Mouse (Mus musculus) liver, embryonic 12.5 days (tissue): Measurements from ENCODE around the gene Rxfp1. TPM values are rescaled to one million over a fixed set of nuclear protein-coding genes. Genes with fewer than 3 reads are reported as not detected.

Experiments
- ATAC-seq: fragments of 200-750 bp; cut with Nextera tagmentation; 2 replicates; pipeline ENCODE4 v1.8.0; 2017; ENCODE audit warnings: moderate number of reproducible peaks, mild to moderate bottlenecking, moderate library complexity
- H3K27ac ChIP-seq: fragments of 300-500 bp; sonication (generic); 2 replicates; pipeline ENCODE4 v1.5.1; 2016; ENCODE audit warnings: mild to moderate bottlenecking
- H3K27me3 ChIP-seq: fragments of 300-500 bp; sonication (generic); replicated peaks from 2 replicates; pipeline ENCODE4 v1.6.1; 2016; ENCODE audit warnings: mild to moderate bottlenecking, moderate library complexity
- H3K36me3 ChIP-seq: fragments of 300-500 bp; sonication (generic); 2 replicates; pipeline ENCODE4 v1.6.1; 2016; ENCODE audit warnings: mild to moderate bottlenecking, moderate library complexity
- H3K4me1 ChIP-seq: fragments of 300-500 bp; sonication (generic); 2 replicates; pipeline ENCODE4 v1.6.1; 2016
- H3K4me2 ChIP-seq: fragments of 300-500 bp; sonication (generic); 2 replicates; pipeline ENCODE4 v1.6.1; 2016; ENCODE audit warnings: mild to moderate bottlenecking, moderate library complexity
- H3K4me3 ChIP-seq: fragments of 300-500 bp; sonication (generic); 2 replicates; pipeline ENCODE4 v1.5.1; 2016; ENCODE audit warnings: mild to moderate bottlenecking, moderate library complexity
- H3K9ac ChIP-seq: fragments of 300-500 bp; sonication (generic); 2 replicates; pipeline ENCODE4 v1.6.1; 2016; ENCODE audit warnings: mild to moderate bottlenecking, moderate library complexity
- H3K9me3 ChIP-seq: fragments of 300-500 bp; sonication (generic); replicated peaks from 2 replicates; pipeline ENCODE4 v1.6.1; 2016; ENCODE audit warnings: mild to moderate bottlenecking, moderate library complexity
- WGBS: fragments of 180-500 bp; shearing (Covaris S2); methylation state at CpG from one replicate; pipeline ENCODE4 v1.1.7; 2016; ENCODE audit not compliant: insufficient replicate concordance; 5-methylcytosine and 5-hydroxymethylcytosine counted together
- polyA plus RNA-seq: library from polyadenylated mRNA; unstranded; fragments of >200 nt; fragmentation: Nextera tagmentation; extraction: Ambion mirVana; gene quantifications from 2 replicates; pipeline ENCODE4 v1.2.1, GENCODE M21; 2016

The Rxfp1 gene
- polyA plus RNA-seq: 0.02 TPM in 1 of 2 replicates, not detected in the other

DNA sequence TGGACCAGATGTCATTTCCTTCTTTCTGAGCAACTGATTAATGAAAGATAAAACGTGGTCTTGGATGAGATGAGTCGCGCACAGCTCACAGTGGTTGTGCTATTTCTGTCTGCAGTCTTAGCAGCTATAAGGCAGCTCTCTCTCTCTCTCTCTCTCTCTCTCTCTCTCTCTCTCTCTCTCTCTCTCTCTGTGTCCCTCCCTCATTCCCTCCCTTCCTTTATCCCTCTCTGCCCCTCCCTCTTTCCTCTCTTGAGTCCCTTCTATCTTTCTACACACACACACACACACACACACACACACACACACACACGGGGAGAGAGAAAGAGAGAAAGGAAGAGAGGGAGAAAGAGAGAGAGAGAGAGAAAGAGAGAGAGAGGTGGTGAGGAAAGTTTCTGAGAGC, at the start of gene Rxfp1:
Rxfp1 (minus strand) TSS at position 101 of the 400 bp plus-strand sequence.
- Histone ChIP-seq H3K4me3 (no peak within 1 kb of the TSS), H3K4me2 (no peak within 1 kb of the TSS), H3K9me3 (no peaks in the 10 kb centered on the region), H3K27me3 (no peaks in the 10 kb centered on the region), H3K27ac (no peak within 1 kb of the TSS), H3K36me3 (no peaks in the 10 kb centered on the region), H3K4me1 (no peaks in the 10 kb centered on the region), H3K9ac (no peak within 1 kb of the TSS)
- 41% methylated on average over 3 of the region's 4 CpGs for WGBS
- no peak for ATAC-seq

DNA sequence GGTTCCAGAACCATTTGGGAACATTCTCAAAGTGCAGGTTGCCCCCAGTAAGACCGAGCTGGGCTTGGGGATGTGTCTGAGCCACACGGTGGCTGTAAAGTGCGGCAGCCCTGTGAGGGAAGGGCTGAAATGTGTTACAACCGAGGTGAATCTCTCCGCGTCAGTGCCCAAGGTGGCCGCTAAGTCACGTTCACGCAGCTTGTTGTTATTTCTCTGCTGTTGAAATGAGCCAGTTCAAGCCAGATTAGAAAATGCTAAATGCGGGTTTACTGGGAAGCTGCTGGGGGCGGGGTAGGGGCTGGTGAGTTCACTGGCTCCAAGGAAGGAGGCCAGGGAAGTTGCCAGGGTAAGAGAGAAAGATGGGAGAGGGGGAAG, 46.7 kb upstream of the Rxfp1 start:
- Histone ChIP-seq H3K36me3 (no peaks in the 10 kb centered on the region), H3K4me3 (no peak overlapping the region), H3K27ac (no peak overlapping the region), H3K9me3 (no peaks in the 10 kb centered on the region), H3K9ac (no peak overlapping the region), H3K27me3 (peaks cover 18% of the 10 kb centered on the region), H3K4me2 (peak overlapping the region; percentile 12; the same call in 1 of the 2 replicates), H3K4me1 (no peaks in the 10 kb centered on the region)
- ATAC-seq: no peak
- 13% methylated on average over 11 of the region's 11 CpGs for WGBS

DNA sequence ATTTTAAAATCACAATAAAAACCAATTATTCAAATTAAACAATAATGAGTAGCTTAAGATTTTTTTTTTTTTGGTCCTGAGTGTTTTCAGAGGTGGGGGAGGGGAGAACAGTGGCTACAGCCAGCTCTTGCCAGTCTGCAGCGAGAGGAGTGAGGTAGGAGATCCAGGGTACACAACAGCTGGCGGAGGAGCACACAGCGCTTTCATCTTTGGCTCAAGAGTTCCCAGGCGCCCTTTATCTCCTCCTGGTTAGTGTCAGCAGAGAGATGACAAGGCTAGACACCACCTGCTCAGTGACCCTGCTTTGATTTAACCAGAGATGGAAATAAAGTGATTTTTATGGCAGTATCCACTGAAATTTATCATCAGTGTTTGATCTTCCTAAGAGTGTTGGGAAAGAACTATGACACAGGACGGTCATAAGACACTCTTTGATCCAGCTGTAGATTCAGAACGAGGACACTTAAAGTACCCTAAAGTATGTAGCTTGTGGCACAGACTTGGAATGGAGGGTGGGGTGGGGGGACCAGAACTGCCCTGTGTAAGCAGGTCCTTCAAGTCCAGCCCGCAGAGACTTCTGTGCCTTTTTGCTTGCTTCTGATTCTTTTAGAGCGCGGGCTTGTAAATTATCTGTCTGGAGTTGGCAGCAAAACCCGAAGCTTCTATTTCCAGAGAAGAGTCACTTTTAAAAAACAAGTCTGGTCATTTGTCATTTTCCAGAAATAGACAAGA, 46.1 kb upstream of the Rxfp1 start:
- Histone ChIP-seq H3K9ac (no peak overlapping the region), H3K4me1 (no peaks in the 10 kb centered on the region), H3K36me3 (no peaks in the 10 kb centered on the region), H3K9me3 (no peaks in the 10 kb centered on the region), H3K4me2 (peak overlapping the region; percentile 12; the same call in 1 of the 2 replicates), H3K27ac (no peak overlapping the region), H3K4me3 (no peak overlapping the region), H3K27me3 (peaks cover 18% of the 10 kb centered on the region)
- no peak for ATAC-seq
- 44% methylated on average over 10 of the region's 10 CpGs for WGBS

DNA sequence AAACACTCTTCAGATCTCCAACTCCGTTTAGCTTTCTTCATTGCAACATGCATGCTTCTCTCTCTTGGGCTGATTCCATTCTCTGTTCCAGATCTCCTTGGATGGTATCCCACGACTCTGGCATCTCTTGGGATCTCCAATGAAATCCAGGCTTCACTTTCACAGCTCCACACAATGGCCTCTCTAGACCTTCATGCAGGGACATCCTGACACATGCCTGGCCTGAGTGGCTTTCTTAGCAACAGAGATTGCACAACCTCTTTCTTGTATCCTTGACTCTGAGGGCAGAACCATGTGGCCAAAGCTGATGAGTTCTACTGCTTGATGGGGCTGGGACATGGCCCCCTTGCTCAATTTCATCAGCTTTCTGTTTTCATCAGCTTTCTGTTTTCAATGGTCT, 35.0 kb upstream of the Rxfp1 start:
- H3K27me3 ChIP-seq: no peaks in the 10 kb centered on the region
- H3K4me1 ChIP-seq: no peaks in the 10 kb centered on the region
- no peaks in the 10 kb centered on the region for H3K9me3 ChIP-seq
- 46% methylated on average over 2 of the region's 2 CpGs for WGBS
- ATAC-seq: no peak
- no peak overlapping the region for H3K27ac ChIP-seq
- H3K36me3 ChIP-seq: no peaks in the 10 kb centered on the region
- no peak overlapping the region for H3K4me3 ChIP-seq
- no peak overlapping the region for H3K9ac ChIP-seq
- no peak overlapping the region for H3K4me2 ChIP-seq

DNA sequence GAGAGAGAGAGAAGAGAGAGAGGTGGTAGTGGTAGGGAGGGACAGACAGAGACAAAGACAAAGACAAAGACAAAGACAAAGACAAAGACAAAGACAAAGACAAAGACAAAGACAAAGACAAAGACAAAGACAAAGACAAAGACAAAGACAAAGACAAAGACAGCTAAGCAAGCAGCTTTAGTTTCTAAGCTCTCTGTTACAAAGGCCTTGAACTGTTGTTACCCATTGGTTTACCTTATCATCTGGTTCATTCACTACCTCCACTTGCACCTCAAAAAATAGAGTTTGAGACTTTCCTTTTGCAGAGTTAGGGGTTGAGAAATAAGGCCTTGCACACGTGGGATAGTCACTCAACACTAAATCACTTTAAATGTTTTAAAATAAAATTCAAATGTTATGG, 16.1 kb upstream of the Rxfp1 start:
- no peak overlapping the region for H3K27ac ChIP-seq
- no peak overlapping the region for H3K4me2 ChIP-seq
- H3K4me1 ChIP-seq: no peaks in the 10 kb centered on the region
- ATAC-seq: no peak
- WGBS: 43% methylated on average over 1 of the region's 1 CpGs
- no peak overlapping the region for H3K9ac ChIP-seq
- H3K27me3 ChIP-seq: no peaks in the 10 kb centered on the region
- no peak overlapping the region for H3K4me3 ChIP-seq
- no peaks in the 10 kb centered on the region for H3K9me3 ChIP-seq
- H3K36me3 ChIP-seq: no peaks in the 10 kb centered on the region

DNA sequence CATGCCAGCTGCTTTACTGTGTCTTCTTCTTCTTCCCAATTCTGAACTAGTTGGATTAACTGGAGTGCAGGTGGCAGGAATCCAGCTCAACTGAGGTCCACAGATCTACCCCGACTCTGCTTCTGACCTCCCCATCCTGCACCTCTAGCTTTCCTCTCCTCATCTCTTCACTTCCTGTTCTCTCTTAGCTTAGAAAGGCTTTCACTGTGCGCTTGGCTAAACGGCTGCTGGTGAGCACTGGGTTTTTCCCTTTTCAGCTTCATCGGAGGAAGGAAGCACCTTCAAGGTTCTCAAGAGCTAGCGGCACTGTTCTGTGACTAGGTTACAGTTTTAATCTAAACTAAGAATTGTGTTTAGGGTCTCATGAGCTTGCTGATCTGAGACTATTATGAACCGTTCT, 8.9 kb upstream of the Rxfp1 start:
- Histone ChIP-seq H3K9ac (no peak overlapping the region), H3K36me3 (no peaks in the 10 kb centered on the region), H3K4me1 (no peaks in the 10 kb centered on the region), H3K4me2 (no peak overlapping the region), H3K4me3 (no peak overlapping the region), H3K27ac (no peak overlapping the region), H3K27me3 (no peaks in the 10 kb centered on the region), H3K9me3 (no peaks in the 10 kb centered on the region)
- 67% methylated on average over 6 of the region's 6 CpGs for WGBS
- ATAC-seq: no peak

DNA sequence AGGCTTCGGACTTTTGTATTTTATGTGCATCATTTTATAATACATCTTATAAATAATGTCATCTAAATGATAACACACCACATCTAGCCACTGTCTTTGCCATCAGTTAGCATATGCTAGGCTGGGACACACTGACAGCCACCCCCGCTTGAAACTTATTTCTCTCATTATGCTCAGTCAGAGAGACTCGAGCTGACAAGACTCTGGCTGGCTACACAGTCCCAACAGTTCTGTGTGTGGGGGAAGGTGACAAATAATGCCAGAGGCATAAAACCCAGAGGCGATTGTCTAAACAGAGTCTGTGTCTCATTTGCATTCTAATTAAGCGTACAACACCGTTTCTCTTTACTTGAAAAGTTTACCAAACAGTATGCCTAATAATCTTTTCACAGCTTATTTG, 7.4 kb upstream of the Rxfp1 start:
- ATAC-seq: no peak

DNA sequence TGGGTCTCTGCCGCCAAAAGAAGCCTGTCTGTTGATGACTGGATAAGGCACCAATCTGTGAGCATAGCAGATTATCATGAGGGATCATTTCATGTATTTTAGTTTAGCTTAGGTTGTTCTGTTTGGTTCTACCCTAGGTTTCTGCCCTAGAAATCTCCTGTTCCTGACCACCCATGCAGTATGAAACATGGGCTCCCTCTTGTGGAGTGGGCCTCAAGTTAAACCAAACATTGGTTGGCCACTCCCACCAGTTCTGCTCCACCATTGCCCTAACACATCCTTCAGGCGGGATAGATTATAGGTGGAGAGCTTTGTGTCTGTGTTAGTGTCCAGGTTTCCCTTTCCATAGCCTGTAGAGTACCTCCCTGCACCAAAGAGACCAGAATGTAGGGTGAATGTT, 6.7 kb upstream of the Rxfp1 start:
- H3K36me3 ChIP-seq: no peaks in the 10 kb centered on the region
- WGBS: 66% methylated on average over 2 of the region's 2 CpGs
- no peak for ATAC-seq
- no peaks in the 10 kb centered on the region for H3K27me3 ChIP-seq
- H3K4me2 ChIP-seq: no peak overlapping the region
- H3K4me3 ChIP-seq: no peak overlapping the region
- H3K9me3 ChIP-seq: no peaks in the 10 kb centered on the region
- H3K27ac ChIP-seq: no peak overlapping the region
- no peak overlapping the region for H3K9ac ChIP-seq
- no peaks in the 10 kb centered on the region for H3K4me1 ChIP-seq

More for the DNA sequence above, 7.4 kb upstream of the Rxfp1 start:
- H3K27ac ChIP-seq: no peak overlapping the region
- H3K4me1 ChIP-seq: no peaks in the 10 kb centered on the region
- H3K4me3 ChIP-seq: no peak overlapping the region
- H3K27me3 ChIP-seq: no peaks in the 10 kb centered on the region
- no peak overlapping the region for H3K4me2 ChIP-seq
- no peaks in the 10 kb centered on the region for H3K9me3 ChIP-seq
- H3K9ac ChIP-seq: no peak overlapping the region
- WGBS: 60% methylated on average over 6 of the region's 6 CpGs
- no peaks in the 10 kb centered on the region for H3K36me3 ChIP-seq

DNA sequence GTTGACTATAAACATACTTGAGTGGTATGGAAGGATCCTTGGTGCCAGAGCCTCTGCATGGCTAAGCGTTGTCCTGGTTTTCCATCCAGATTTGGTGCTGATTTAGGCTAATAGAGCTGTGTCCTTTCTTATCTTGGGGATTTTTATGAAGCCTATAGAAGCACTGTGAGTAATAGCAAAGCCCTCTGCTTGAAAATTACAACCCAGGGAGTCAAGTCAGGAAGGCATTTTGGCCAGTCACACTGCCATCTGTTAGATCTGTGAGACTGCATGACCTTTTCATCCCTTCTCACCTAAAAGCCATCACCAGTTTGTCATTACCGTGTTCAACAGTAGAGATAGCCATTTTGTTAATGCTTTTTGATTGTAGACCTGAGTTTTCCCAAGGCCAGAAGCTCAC, 2.7 kb upstream of the Rxfp1 start:
- H3K4me1 ChIP-seq: no peaks in the 10 kb centered on the region
- no peak overlapping the region for H3K4me3 ChIP-seq
- ATAC-seq: no peak
- no peak overlapping the region for H3K4me2 ChIP-seq
- H3K9me3 ChIP-seq: no peaks in the 10 kb centered on the region
- WGBS: 70% methylated on average over 2 of the region's 2 CpGs
- no peak overlapping the region for H3K27ac ChIP-seq
- H3K9ac ChIP-seq: no peak overlapping the region
- no peaks in the 10 kb centered on the region for H3K27me3 ChIP-seq
- H3K36me3 ChIP-seq: no peaks in the 10 kb centered on the region

DNA sequence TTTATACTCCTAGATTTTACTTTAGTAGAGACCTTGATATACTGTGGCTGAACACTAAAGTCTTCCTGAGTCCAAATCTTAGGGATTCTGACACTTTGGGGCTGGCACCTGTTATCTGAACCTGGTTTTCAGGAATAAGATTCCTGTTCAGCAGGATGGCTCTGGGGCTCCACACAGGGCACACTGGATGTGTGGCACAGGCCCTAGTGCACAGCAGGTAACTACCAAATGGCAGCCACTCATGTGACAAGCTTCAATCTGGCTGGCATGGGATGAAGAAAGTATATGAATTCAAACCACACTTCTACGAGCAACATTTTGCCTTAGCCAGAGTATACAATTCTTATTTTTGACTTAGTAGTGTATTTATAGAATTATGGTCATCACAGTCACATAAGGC, 771 bp upstream of the Rxfp1 start:
- no peaks in the 10 kb centered on the region for H3K9me3 ChIP-seq
- H3K9ac ChIP-seq: no peak overlapping the region
- no peak overlapping the region for H3K4me3 ChIP-seq
- H3K27me3 ChIP-seq: no peaks in the 10 kb centered on the region
- no peak overlapping the region for H3K27ac ChIP-seq
- 53% methylated on average over 1 of the region's 1 CpGs for WGBS
- no peaks in the 10 kb centered on the region for H3K36me3 ChIP-seq
- no peak overlapping the region for H3K4me2 ChIP-seq
- no peaks in the 10 kb centered on the region for H3K4me1 ChIP-seq
- ATAC-seq: no peak

DNA sequence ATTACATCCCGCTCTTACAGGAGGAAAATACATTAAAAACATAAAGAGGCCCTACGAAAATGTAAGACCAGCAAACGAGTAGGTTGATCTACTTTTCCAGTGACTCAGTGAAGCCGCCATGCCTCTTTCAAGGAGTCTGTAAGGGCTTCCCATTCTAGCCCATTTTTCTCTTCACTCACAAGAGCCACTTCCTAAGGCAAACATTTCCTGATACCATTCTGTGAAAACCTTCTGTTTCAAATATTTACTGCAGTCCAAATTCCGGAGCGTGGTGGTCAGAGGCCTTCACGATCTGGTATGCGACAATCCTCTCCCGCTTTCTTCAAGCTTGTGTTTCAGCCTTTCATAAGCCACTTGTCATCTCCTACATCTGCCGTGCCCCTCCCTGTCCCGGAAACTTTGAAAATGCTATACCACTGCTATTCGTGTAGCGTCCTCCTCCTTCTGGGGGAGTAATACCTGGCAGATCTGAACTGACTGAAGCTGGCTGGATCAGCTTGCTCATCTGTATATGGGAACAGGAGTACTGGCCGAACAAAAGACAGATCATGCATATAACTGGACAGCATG, 11.1 kb downstream of the Rxfp1 start:
- no peak for ATAC-seq
- Histone ChIP-seq H3K27me3 (no peaks in the 10 kb centered on the region), H3K4me3 (no peak overlapping the region), H3K4me2 (no peak overlapping the region), H3K36me3 (no peaks in the 10 kb centered on the region), H3K27ac (no peak overlapping the region), H3K9me3 (no peaks in the 10 kb centered on the region), H3K4me1 (peaks cover 7% of the 10 kb centered on the region; the same call in 1 of the 2 replicates), H3K9ac (no peak overlapping the region)
- WGBS: 76% methylated on average over 14 of the region's 14 CpGs

DNA sequence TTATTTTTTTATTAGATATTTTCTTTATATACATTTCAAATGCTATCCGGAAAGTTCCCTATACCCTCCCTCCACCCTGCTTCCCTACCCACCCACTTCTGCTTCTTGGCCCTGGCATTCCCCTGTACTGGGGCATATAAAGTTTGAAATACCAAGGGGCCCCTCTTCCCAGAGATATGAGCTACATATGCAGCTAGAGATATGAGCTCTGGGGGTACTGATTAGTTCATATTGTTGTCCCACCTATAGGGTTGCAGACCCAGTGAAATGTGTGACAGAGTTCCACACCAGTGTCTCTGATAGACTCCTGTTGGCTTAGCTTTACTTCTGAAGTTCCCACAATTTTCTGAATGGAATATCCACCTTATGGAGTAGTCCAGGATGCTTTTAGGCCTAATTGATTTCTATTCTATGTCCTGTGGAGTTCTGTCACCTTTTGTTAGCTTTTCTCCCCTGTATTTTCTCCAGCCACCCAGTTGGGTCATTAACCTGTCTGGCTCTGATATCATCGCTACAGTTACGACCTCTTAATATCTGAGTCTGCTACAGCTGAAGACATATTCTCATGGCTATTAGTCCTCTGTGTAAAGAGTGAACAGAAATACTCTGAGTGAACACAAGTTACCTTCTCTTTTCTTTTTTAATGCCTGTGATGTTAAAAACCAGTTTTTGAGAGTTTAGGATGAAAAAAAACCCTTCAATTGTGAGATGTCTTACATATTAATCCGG, 16.8 kb downstream of the Rxfp1 start:
- Histone ChIP-seq H3K9ac (no peak overlapping the region), H3K4me3 (no peak overlapping the region), H3K4me1 (peaks cover 39% of the 10 kb centered on the region), H3K4me2 (peak overlapping the region; percentile 39), H3K36me3 (no peaks in the 10 kb centered on the region), H3K27ac (peak overlapping the region; percentile 64), H3K9me3 (no peaks in the 10 kb centered on the region), H3K27me3 (no peaks in the 10 kb centered on the region)
- peak; percentile 95 for ATAC-seq
- 49% methylated on average over 4 of the region's 4 CpGs for WGBS
